Mouse (Mus musculus): ENCODE results near the gene Sdccag8. TPM values are rescaled to one million over a fixed set of nuclear protein-coding genes. Genes with fewer than 3 reads are reported as not detected.
A peak's percentile ranks its signal among the peaks of the same experiment; 100 is the strongest.

Gene Sdccag8
- polyA plus RNA-seq, 1 experiment from 2014 or later = 10.4 TPM

GRCm38 (mm10) chr1:176999011-176999410 lies 184.6 kb downstream of the Sdccag8 start:
- peaks cover 43% of the 10 kb centered on the region for H3K4me1 ChIP-seq
- WGBS = 60% methylated on average over 6 of the region's 6 CpGs
- H3K27me3 ChIP-seq (ENCODE audit: insufficient read depth, poor library complexity, severe bottlenecking) = no peaks in the 10 kb centered on the region; the same call in 1 of the 2 replicates
- no peak overlapping the region for H3K27ac ChIP-seq
- no peak for DNase-seq (ENCODE audit: low spot score)
- H3K36me3 ChIP-seq = no peaks in the 10 kb centered on the region
- H3K4me3 ChIP-seq = no peak overlapping the region
- no peaks in the 10 kb centered on the region for H3K9me3 ChIP-seq

GRCm38 (mm10) chr1:177002951-177003350 lies 188.5 kb downstream of the Sdccag8 start:
- H3K36me3 ChIP-seq = no peaks in the 10 kb centered on the region
- H3K9me3 ChIP-seq = no peaks in the 10 kb centered on the region
- peaks cover 20% of the 10 kb centered on the region for H3K4me1 ChIP-seq
- no peak for DNase-seq (ENCODE audit: low spot score)
- no peak overlapping the region for H3K4me3 ChIP-seq
- H3K27ac ChIP-seq = no peak overlapping the region
- WGBS = 69% methylated on average over 6 of the region's 6 CpGs
- no peaks in the 10 kb centered on the region; the same call in 1 of the 2 replicates for H3K27me3 ChIP-seq (ENCODE audit: insufficient read depth, poor library complexity, severe bottlenecking)

DNA sequence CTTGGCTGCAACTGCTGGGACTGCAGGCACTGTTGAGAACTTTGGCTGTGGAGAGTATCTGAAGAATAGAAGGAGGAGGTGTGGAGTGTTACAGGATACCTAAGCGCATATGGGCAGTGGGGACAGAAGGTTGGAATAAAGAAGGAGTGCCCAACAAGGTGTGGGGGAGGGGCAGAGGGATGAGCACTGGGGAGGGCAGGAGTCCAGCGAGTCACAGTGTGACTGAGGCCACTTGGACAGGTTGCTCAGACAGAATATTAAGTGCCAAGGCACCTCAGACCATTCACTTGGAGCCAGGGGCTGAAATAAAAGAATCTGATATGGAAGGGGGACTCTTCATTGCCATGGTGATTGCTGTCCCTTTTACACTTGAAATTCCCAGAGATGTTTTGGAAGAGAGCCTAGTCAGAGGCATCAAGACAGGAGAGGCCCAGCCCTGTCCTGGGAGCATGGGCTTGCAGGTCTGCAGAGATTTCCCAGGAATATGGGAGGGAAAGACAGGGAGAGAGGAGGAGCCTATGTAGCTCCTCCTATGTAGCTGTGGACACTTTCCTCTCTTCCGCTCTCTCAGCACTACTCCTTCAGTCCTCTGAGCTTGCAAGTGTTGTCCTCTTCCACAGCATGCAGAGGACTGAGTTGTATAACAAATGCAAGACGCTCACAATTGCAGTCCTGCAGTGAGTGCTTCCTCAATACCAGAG lies 189.7 kb downstream of the Sdccag8 start:
- Histone ChIP-seq H3K27ac (no peak overlapping the region), H3K27me3 (ENCODE audit: insufficient read depth, poor library complexity, severe bottlenecking) (no peaks in the 10 kb centered on the region; the same call in 1 of the 2 replicates), H3K36me3 (no peaks in the 10 kb centered on the region), H3K9me3 (no peaks in the 10 kb centered on the region), H3K4me1 (peaks cover 21% of the 10 kb centered on the region), H3K4me3 (no peak overlapping the region)
- no peak for DNase-seq (ENCODE audit: low spot score)
- WGBS = 59% methylated on average over 4 of the region's 4 CpGs

DNA sequence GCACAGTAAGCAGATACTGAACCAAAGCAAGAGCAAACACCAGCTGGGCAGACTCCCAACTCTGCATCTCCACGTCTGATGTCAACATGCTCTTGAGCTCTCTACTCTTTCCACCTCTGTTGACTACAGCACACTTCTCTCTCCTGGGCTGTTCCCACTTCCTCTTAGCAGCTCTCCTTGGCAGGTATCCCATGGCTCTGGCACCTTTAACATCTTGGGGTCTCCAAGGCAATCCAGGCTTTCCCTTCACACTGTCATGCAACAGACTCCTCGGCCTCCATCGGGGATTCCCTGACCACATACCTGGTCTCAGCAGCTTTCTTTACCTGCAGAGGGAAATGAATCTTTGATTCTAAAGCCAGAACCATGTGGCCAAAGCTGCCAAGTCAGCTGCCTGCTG lies 192.9 kb downstream of the Sdccag8 start:
- Histone ChIP-seq H3K27ac (no peak overlapping the region), H3K27me3 (ENCODE audit: insufficient read depth, poor library complexity, severe bottlenecking) (no peaks in the 10 kb centered on the region), H3K9me3 (no peaks in the 10 kb centered on the region), H3K4me3 (no peak overlapping the region), H3K36me3 (no peaks in the 10 kb centered on the region), H3K4me1 (peaks cover 43% of the 10 kb centered on the region)
- WGBS = 86% methylated on average over 3 of the region's 3 CpGs
- DNase-seq (ENCODE audit: low spot score) = no peak

- Histone ChIP-seq H3K4me3 (no peak overlapping the region), H3K9me3 (no peaks in the 10 kb centered on the region), H3K4me1 (peaks cover 43% of the 10 kb centered on the region), H3K36me3 (no peaks in the 10 kb centered on the region), H3K27ac (peak overlapping the region; percentile 37; the same call in 1 of the 2 replicates), H3K27me3 (ENCODE audit: insufficient read depth, poor library complexity, severe bottlenecking) (no peaks in the 10 kb centered on the region)
- no peak for DNase-seq (ENCODE audit: low spot score)
- WGBS = 27% methylated on average over 1 of the region's 1 CpGs
These were observed 194.3 kb downstream of the Sdccag8 start for GRCm38 (mm10) chr1:177008777-177009176.

- Histone ChIP-seq H3K27me3 (ENCODE audit: insufficient read depth, poor library complexity, severe bottlenecking) (no peaks in the 10 kb centered on the region), H3K36me3 (no peaks in the 10 kb centered on the region), H3K27ac (peak overlapping the region; percentile 37; the same call in 1 of the 2 replicates), H3K4me3 (no peak overlapping the region), H3K9me3 (no peaks in the 10 kb centered on the region), H3K4me1 (peaks cover 41% of the 10 kb centered on the region)
- no peak for DNase-seq (ENCODE audit: low spot score)
- 59% methylated on average over 3 of the region's 3 CpGs for WGBS
These were observed 195.6 kb downstream of the Sdccag8 start for GRCm38 (mm10) chr1:177010041-177010440.

GRCm38 (mm10) chr1:177010607-177011302 lies 196.3 kb downstream of the Sdccag8 start:
- DNase-seq (ENCODE audit: low spot score) = no peak
- Histone ChIP-seq H3K27ac (0 out of 2 replicates have a peak overlapping the region, but pooled peaks have one; percentile 17), H3K27me3 (ENCODE audit: insufficient read depth, poor library complexity, severe bottlenecking) (no peaks in the 10 kb centered on the region), H3K9me3 (no peaks in the 10 kb centered on the region), H3K4me3 (no peak overlapping the region), H3K36me3 (no peaks in the 10 kb centered on the region), H3K4me1 (peaks cover 41% of the 10 kb centered on the region)
- 52% methylated on average over 6 of the region's 6 CpGs for WGBS

DNA sequence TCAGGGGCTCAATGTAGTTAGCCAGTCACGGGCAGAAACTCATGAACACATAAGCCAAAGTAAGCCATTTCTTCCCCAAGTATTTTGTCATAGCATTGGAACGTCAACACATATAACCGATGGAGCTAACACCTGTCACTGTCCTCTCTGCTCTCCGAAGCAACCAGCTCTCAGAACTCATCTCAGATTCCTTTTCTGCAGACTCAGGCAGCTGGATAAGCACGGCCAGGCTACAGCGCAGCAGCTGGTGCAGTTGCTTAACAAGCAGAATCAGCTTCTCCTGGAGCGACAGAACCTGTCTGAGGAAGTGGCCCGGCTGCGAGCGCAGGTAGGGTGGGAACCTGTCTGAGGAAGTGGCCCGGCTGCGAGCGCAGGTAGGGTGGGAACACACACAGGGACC lies 197.2 kb downstream of the Sdccag8 start:
- peaks cover 41% of the 10 kb centered on the region for H3K4me1 ChIP-seq
- no peaks in the 10 kb centered on the region for H3K36me3 ChIP-seq
- no peaks in the 10 kb centered on the region for H3K27me3 ChIP-seq (ENCODE audit: insufficient read depth, poor library complexity, severe bottlenecking)
- WGBS = 83% methylated on average over 13 of the region's 13 CpGs
- H3K27ac ChIP-seq = peak overlapping the region; percentile 17; the same call in 1 of the 2 replicates
- no peak for DNase-seq (ENCODE audit: low spot score)
- H3K4me3 ChIP-seq = no peak overlapping the region
- H3K9me3 ChIP-seq = no peaks in the 10 kb centered on the region

- peak; percentile 47 for DNase-seq (ENCODE audit: low spot score)
These were observed 198.3 kb downstream of the Sdccag8 start for GRCm38 (mm10) chr1:177012774-177013173.

GRCm38 (mm10) chr1:177013313-177013712 lies 198.9 kb downstream of the Sdccag8 start:
- H3K4me1 ChIP-seq = peaks cover 49% of the 10 kb centered on the region
- no peaks in the 10 kb centered on the region for H3K27me3 ChIP-seq (ENCODE audit: insufficient read depth, poor library complexity, severe bottlenecking)
- no peak overlapping the region for H3K27ac ChIP-seq
- no peak overlapping the region for H3K4me3 ChIP-seq
- DNase-seq (ENCODE audit: low spot score) = peak; percentile 47
- WGBS = 83% methylated on average over 1 of the region's 1 CpGs
- no peaks in the 10 kb centered on the region for H3K9me3 ChIP-seq
- no peaks in the 10 kb centered on the region for H3K36me3 ChIP-seq

More at GRCm38 (mm10) chr1:177012774-177013173, 198.3 kb downstream of the Sdccag8 start:
- Histone ChIP-seq H3K27ac (no peak overlapping the region), H3K36me3 (no peaks in the 10 kb centered on the region), H3K4me3 (no peak overlapping the region), H3K9me3 (no peaks in the 10 kb centered on the region), H3K4me1 (peaks cover 45% of the 10 kb centered on the region), H3K27me3 (ENCODE audit: insufficient read depth, poor library complexity, severe bottlenecking) (no peaks in the 10 kb centered on the region)
- WGBS = 76% methylated on average over 3 of the region's 3 CpGs

DNA sequence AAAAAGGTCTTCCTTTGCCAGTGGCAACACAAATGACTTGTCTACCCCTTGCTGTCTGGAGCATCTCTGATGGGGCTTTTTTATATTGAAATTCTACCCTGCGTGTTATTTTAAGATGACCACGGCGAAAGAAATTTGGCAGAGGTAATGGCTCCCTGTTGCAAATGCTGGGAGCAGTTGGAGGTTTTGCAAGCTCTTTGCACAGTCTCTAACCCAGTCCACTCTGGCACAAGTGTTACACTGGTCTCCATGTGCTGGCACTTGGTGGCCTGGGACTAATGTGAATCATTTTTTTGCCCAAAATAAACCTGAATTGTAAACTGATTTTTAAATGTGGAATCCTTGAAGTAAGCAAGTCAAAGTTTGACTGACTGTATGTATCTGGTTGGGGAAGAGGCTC lies 199.3 kb downstream of the Sdccag8 start:
- H3K9me3 ChIP-seq = no peaks in the 10 kb centered on the region
- H3K4me1 ChIP-seq = peaks cover 49% of the 10 kb centered on the region
- peak; percentile 54 for DNase-seq (ENCODE audit: low spot score)
- H3K36me3 ChIP-seq = no peaks in the 10 kb centered on the region
- WGBS = 89% methylated on average over 3 of the region's 3 CpGs
- H3K4me3 ChIP-seq = no peak overlapping the region
- no peaks in the 10 kb centered on the region for H3K27me3 ChIP-seq (ENCODE audit: insufficient read depth, poor library complexity, severe bottlenecking)
- 0 out of 2 replicates have a peak overlapping the region, but pooled peaks have one; percentile 29 for H3K27ac ChIP-seq

- WGBS = 64% methylated on average over 2 of the region's 2 CpGs
- Histone ChIP-seq H3K9me3 (no peaks in the 10 kb centered on the region), H3K27ac (peak overlapping the region; percentile 29; the same call in 1 of the 2 replicates), H3K27me3 (ENCODE audit: insufficient read depth, poor library complexity, severe bottlenecking) (no peaks in the 10 kb centered on the region), H3K4me1 (peaks cover 46% of the 10 kb centered on the region), H3K4me3 (no peak overlapping the region), H3K36me3 (no peaks in the 10 kb centered on the region)
- DNase-seq (ENCODE audit: low spot score) = peak; percentile 48
These were observed 199.9 kb downstream of the Sdccag8 start for GRCm38 (mm10) chr1:177014346-177014745.

- Histone ChIP-seq H3K9me3 (no peaks in the 10 kb centered on the region), H3K27ac (peak overlapping the region; percentile 29), H3K4me3 (no peak overlapping the region), H3K4me1 (peaks cover 41% of the 10 kb centered on the region), H3K36me3 (no peaks in the 10 kb centered on the region), H3K27me3 (ENCODE audit: insufficient read depth, poor library complexity, severe bottlenecking) (no peaks in the 10 kb centered on the region)
- DNase-seq (ENCODE audit: low spot score) = no peak
- 76% methylated on average over 6 of the region's 6 CpGs for WGBS
These were observed 200.5 kb downstream of the Sdccag8 start for GRCm38 (mm10) chr1:177014921-177015439.
